Mouse (Mus musculus): ENCODE measurements around the gene Il12rb1.
"Not testable (repeated sequence)": the region's sequence is repeated elsewhere in the genome, so short reads cannot be mapped to it uniquely, and the experiment has no call there.

Gene Il12rb1

GRCm38 (mm10) chr8:70801830-70802229, 6.4 kb upstream of the Il12rb1 start:
- DNase-seq, result no peak

GRCm38 (mm10) chr8:70802786-70803510, 5.3 kb upstream of the Il12rb1 start:
- DNase-seq, result no peak

- DNase-seq, result peak; percentile 79
Measured at GRCm38 (mm10) chr8:70803761-70804480, 4.3 kb upstream of the Il12rb1 start.

GRCm38 (mm10) chr8:70804481-70805206, 3.6 kb upstream of the Il12rb1 start, which contains the start of gene Mast3:
Gene Mast3, minus strand, starts transcription at chr8:70805054.
- DNase-seq, result peak; percentile 88

GRCm38 (mm10) chr8:70806541-70806940, 1.7 kb upstream of the Il12rb1 start:
- DNase-seq, result no peak

GRCm38 (mm10) chr8:70807304-70807703, 945 bp upstream of the Il12rb1 start:
- no peak for DNase-seq

GRCm38 (mm10) chr8:70808955-70809701, 879 bp downstream of the Il12rb1 start:
- DNase-seq, result no peak

GRCm38 (mm10) chr8:70810962-70811680, 2.9 kb downstream of the Il12rb1 start:
- no peak for DNase-seq

GRCm38 (mm10) chr8:70812055-70812454, 3.8 kb downstream of the Il12rb1 start:
- DNase-seq, result no peak

- DNase-seq, result no peak
Measured at GRCm38 (mm10) chr8:70812885-70813284, 4.6 kb downstream of the Il12rb1 start.

- DNase-seq, result no peak
Measured at GRCm38 (mm10) chr8:70816679-70817078, 8.4 kb downstream of the Il12rb1 start.

GRCm38 (mm10) chr8:70820101-70820935, 12.1 kb downstream of the Il12rb1 start:
- DNase-seq, result no peak

- no peak for DNase-seq
Measured at GRCm38 (mm10) chr8:70821399-70821962, 13.2 kb downstream of the Il12rb1 start.

- no peak for DNase-seq
Measured at GRCm38 (mm10) chr8:70821992-70822391, 13.7 kb downstream of the Il12rb1 start.

GRCm38 (mm10) chr8:70822594-70822993, 14.3 kb downstream of the Il12rb1 start:
- not testable (repeated sequence) for DNase-seq

- DNase-seq, result no peak
Measured at GRCm38 (mm10) chr8:70823802-70824201, 15.6 kb downstream of the Il12rb1 start.

GRCm38 (mm10) chr8:70825816-70826215, 17.6 kb downstream of the Il12rb1 start:
- DNase-seq, result no peak

GRCm38 (mm10) chr8:70827010-70827409, 18.8 kb downstream of the Il12rb1 start:
- DNase-seq, result no peak

GRCm38 (mm10) chr8:70827796-70828195, 19.5 kb downstream of the Il12rb1 start:
- no peak for DNase-seq

- no peak for DNase-seq
Measured at GRCm38 (mm10) chr8:70831517-70831916, 23.3 kb downstream of the Il12rb1 start.

GRCm38 (mm10) chr8:70832371-70832770, 24.1 kb downstream of the Il12rb1 start:
- no peak for DNase-seq
